Mouse (Mus musculus): Measurements from ENCODE around the gene Rbfox3.

The Rbfox3 gene

GRCm38 (mm10) chr11:118669820-118670219 is 241.6 kb downstream of the Rbfox3 start:
- DNase-seq (ENCODE audit: low read depth, low spot score): no peak

- DNase-seq (ENCODE audit: low read depth, low spot score): no peak
Measured at GRCm38 (mm10) chr11:118668351-118668750, 243.0 kb downstream of the Rbfox3 start.

GRCm38 (mm10) chr11:118667946-118668345 is 243.5 kb downstream of the Rbfox3 start:
- DNase-seq (ENCODE audit: low read depth, low spot score): no peak

GRCm38 (mm10) chr11:118666172-118666571 is 245.2 kb downstream of the Rbfox3 start:
- no peak for DNase-seq (ENCODE audit: low read depth, low spot score)

GRCm38 (mm10) chr11:118663305-118663704 is 248.1 kb downstream of the Rbfox3 start:
- no peak for DNase-seq (ENCODE audit: low read depth, low spot score)

- peak; percentile 34 for DNase-seq (ENCODE audit: low read depth, low spot score)
Measured at GRCm38 (mm10) chr11:118659305-118659704, 252.1 kb downstream of the Rbfox3 start.

- no peak for DNase-seq (ENCODE audit: low read depth, low spot score)
Measured at GRCm38 (mm10) chr11:118655833-118656232, 255.6 kb downstream of the Rbfox3 start.

- no peak for DNase-seq (ENCODE audit: low read depth, low spot score)
Measured at GRCm38 (mm10) chr11:118653521-118654318, 257.7 kb downstream of the Rbfox3 start.

- DNase-seq (ENCODE audit: low read depth, low spot score): no peak
Measured at GRCm38 (mm10) chr11:118652401-118653240, 258.8 kb downstream of the Rbfox3 start.

GRCm38 (mm10) chr11:118648369-118648768 is 263.0 kb downstream of the Rbfox3 start:
- peak; percentile 17 for DNase-seq (ENCODE audit: low read depth, low spot score)

GRCm38 (mm10) chr11:118646864-118647263 is 264.5 kb downstream of the Rbfox3 start:
- no peak for DNase-seq (ENCODE audit: low read depth, low spot score)

- DNase-seq (ENCODE audit: low read depth, low spot score): no peak
Measured at GRCm38 (mm10) chr11:118645158-118645557, 266.2 kb downstream of the Rbfox3 start.

GRCm38 (mm10) chr11:118640706-118641105 is 270.7 kb downstream of the Rbfox3 start:
- DNase-seq (ENCODE audit: low read depth, low spot score): no peak

- no peak for DNase-seq (ENCODE audit: low read depth, low spot score)
Measured at GRCm38 (mm10) chr11:118637718-118638117, 273.7 kb downstream of the Rbfox3 start.

- DNase-seq (ENCODE audit: low read depth, low spot score): no peak
Measured at GRCm38 (mm10) chr11:118634647-118635046, 276.8 kb downstream of the Rbfox3 start.

GRCm38 (mm10) chr11:118629718-118630117 is 281.7 kb downstream of the Rbfox3 start:
- DNase-seq (ENCODE audit: low read depth, low spot score): no peak

- DNase-seq (ENCODE audit: low read depth, low spot score): no peak
Measured at GRCm38 (mm10) chr11:118627541-118627940, 283.9 kb downstream of the Rbfox3 start.

GRCm38 (mm10) chr11:118620869-118621268 is 290.5 kb downstream of the Rbfox3 start:
- DNase-seq (ENCODE audit: low read depth, low spot score): no peak

- DNase-seq (ENCODE audit: low read depth, low spot score): no peak
Measured at GRCm38 (mm10) chr11:118614126-118614525, 297.3 kb downstream of the Rbfox3 start.

- DNase-seq (ENCODE audit: low read depth, low spot score): peak; percentile 24
Measured at GRCm38 (mm10) chr11:118610128-118610527, 301.3 kb downstream of the Rbfox3 start.

GRCm38 (mm10) chr11:118609236-118610000 is 302.0 kb downstream of the Rbfox3 start:
- DNase-seq (ENCODE audit: low read depth, low spot score): peak; percentile 35

GRCm38 (mm10) chr11:118607927-118608326 is 303.5 kb downstream of the Rbfox3 start:
- no peak for DNase-seq (ENCODE audit: low read depth, low spot score)

Measured in CD4-positive helper T cell, adult 2 months (primary cell).